Mouse (Mus musculus): ENCODE data around the gene Tmigd3. TPM values are rescaled to one million over a fixed set of nuclear protein-coding genes. Genes with fewer than 3 reads are reported as not detected.

Gene Tmigd3
- total RNA-seq, 2 experiments from 2014 or later: not detected

GRCm38 (mm10) chr3:105873451-105874445 is 3.0 kb downstream of the Tmigd3 start:
- no peak for DNase-seq
- intact Hi-C loops (cut with DNase I): no loop called here

- intact Hi-C loops (cut with DNase I): loop anchor here (5.0 kb wide), 1 partner anchor 49 kb away; no protein-coding TSS in a partner anchor
- peak in 1 of 2 experiments; percentile 53 for DNase-seq
These were observed 5.3 kb downstream of the Tmigd3 start for GRCm38 (mm10) chr3:105876022-105876421.

GRCm38 (mm10) chr3:105877252-105877803 is 6.6 kb downstream of the Tmigd3 start:
- no peak for DNase-seq
- intact Hi-C loops (cut with DNase I): loop anchor here (5.0 kb wide), 1 partner anchor 50 kb away; no protein-coding TSS in a partner anchor

GRCm38 (mm10) chr3:105877919-105878318 is 7.2 kb downstream of the Tmigd3 start:
- intact Hi-C loops (cut with DNase I): loop anchor here (5.0 kb wide), 1 partner anchor 51 kb away; no protein-coding TSS in a partner anchor
- DNase-seq: no peak

- no peak for DNase-seq
- intact Hi-C loops (cut with DNase I): loop anchor here (5.0 kb wide), 1 partner anchor 51 kb away; no protein-coding TSS in a partner anchor
These were observed 8.0 kb downstream of the Tmigd3 start for GRCm38 (mm10) chr3:105878751-105879150.

GRCm38 (mm10) chr3:105880419-105880818 is 9.7 kb downstream of the Tmigd3 start:
- intact Hi-C loops (cut with DNase I): no loop called here
- DNase-seq: no peak

- no peak for DNase-seq
- intact Hi-C loops (cut with DNase I): no loop called here
These were observed 11.4 kb downstream of the Tmigd3 start for GRCm38 (mm10) chr3:105882105-105882504.

- intact Hi-C loops (cut with DNase I): no loop called here
- no peak for DNase-seq
These were observed 12.4 kb downstream of the Tmigd3 start for GRCm38 (mm10) chr3:105883111-105883510.

- no peak for DNase-seq
- intact Hi-C loops (cut with DNase I): no loop called here
These were observed 18.3 kb downstream of the Tmigd3 start for GRCm38 (mm10) chr3:105888961-105889360.

- intact Hi-C loops (cut with DNase I): no loop called here
These were observed 19.5 kb downstream of the Tmigd3 start for GRCm38 (mm10) chr3:105890220-105890619.

GRCm38 (mm10) chr3:105891141-105891540 is 20.4 kb downstream of the Tmigd3 start:
- DNase-seq: no peak
- intact Hi-C loops (cut with DNase I): no loop called here

More at GRCm38 (mm10) chr3:105890220-105890619, 19.5 kb downstream of the Tmigd3 start:
- DNase-seq: peak; percentile 50 to 57

GRCm38 (mm10) chr3:105891760-105892571 is 21.3 kb downstream of the Tmigd3 start:
- intact Hi-C loops (cut with DNase I): loop anchor here (2.0 kb wide), 1 partner anchor 67 kb away; no protein-coding TSS in a partner anchor
- peak; percentile 75 for DNase-seq

GRCm38 (mm10) chr3:105892572-105893495 is 22.1 kb downstream of the Tmigd3 start:
- DNase-seq: peak in 1 of 2 experiments; percentile 54
- intact Hi-C loops (cut with DNase I): loop anchor here (2.0 kb wide), 1 partner anchor 68 kb away; no protein-coding TSS in a partner anchor

- intact Hi-C loops (cut with DNase I): loop anchor here (2.0 kb wide), 3 partner anchors 69 to 167 kb away; partner anchors contain the start of gene Rap1a
- peak; percentile 77 to 80 for DNase-seq
These were observed 23.3 kb downstream of the Tmigd3 start for GRCm38 (mm10) chr3:105893941-105894391.

GRCm38 (mm10) chr3:105894601-105895592 is 24.2 kb downstream of the Tmigd3 start:
- DNase-seq: peak; percentile 96 to 97
- intact Hi-C loops (cut with DNase I): loop anchor here (2.0 to 5.0 kb wide), 3 partner anchors 94 to 208 kb away; partner anchors contain the start of genes Ddx20 and Rap1a

- intact Hi-C loops (cut with DNase I): loop anchor here (5.0 kb wide), 1 partner anchor 210 kb away; the partner anchor contains the start of gene Ddx20
- no peak for DNase-seq
These were observed 26.1 kb downstream of the Tmigd3 start for GRCm38 (mm10) chr3:105896811-105897210.

GRCm38 (mm10) chr3:105898325-105898724 is 27.6 kb downstream of the Tmigd3 start:
- peak in 1 of 2 experiments; percentile 53 for DNase-seq
- intact Hi-C loops (cut with DNase I): loop anchor here (5.0 kb wide), 1 partner anchor 211 kb away; the partner anchor contains the start of gene Ddx20
